Mouse (Mus musculus) adrenal gland, postnatal 0 days (tissue): ENCODE results near the gene Ccdc14. TPM values are rescaled to one million over a fixed set of nuclear protein-coding genes. Genes with fewer than 3 reads are reported as not detected.

Experiments used
- polyA plus RNA-seq: library from polyadenylated mRNA; unstranded; fragments of >200 nt; fragmentation: Nextera tagmentation; extraction: Ambion mirVana; gene quantifications from 2 replicates; pipeline ENCODE4 v1.2.1, GENCODE M21; 2015

The Ccdc14 gene
- 2.0 and 2.8 TPM in 2 replicates for polyA plus RNA-seq

GRCm38 (mm10) chr16:34690334-34691144 lies at the start of gene Ccdc14:
TSS of gene Ccdc14 (plus strand) at chr16:34690616.

GRCm38 (mm10) chr16:34649621-34650020 lies 40.8 kb upstream of the Ccdc14 start, which contains the start of gene Ropn1:
TSS of gene Ropn1 (plus strand) at chr16:34649921.

GRCm38 (mm10) chr16:34745065-34745585 lies 54.7 kb downstream of the Ccdc14 start, which contains the start of gene Mylk:
TSS of gene Mylk (plus strand) at chr16:34745210.

Other genes starting within 250 kb of the Ccdc14 start
- gene Kalrn, start 117.1 kb upstream of the Ccdc14 start, polyA plus RNA-seq = 4.3 and 5.0 TPM in 2 replicates
- gene Ropn1, start 40.7 kb upstream of the Ccdc14 start, polyA plus RNA-seq = not detected in 2 replicates
- 25.7 and 29.2 TPM in 2 replicates for gene Mylk, start 54.6 kb downstream of the Ccdc14 start, polyA plus RNA-seq